Mouse (Mus musculus) R1 (cell line): ENCODE measurements around the gene Aff1.
A peak's percentile ranks its signal among the peaks of the same experiment; 100 is the strongest.

Source experiments
- DNase-seq: peaks from one replicate; pipeline ENCODE4 v3.0.0-alpha.2; 2018; ENCODE audit warnings: low read depth, low spot score

Gene Aff1

DNA sequence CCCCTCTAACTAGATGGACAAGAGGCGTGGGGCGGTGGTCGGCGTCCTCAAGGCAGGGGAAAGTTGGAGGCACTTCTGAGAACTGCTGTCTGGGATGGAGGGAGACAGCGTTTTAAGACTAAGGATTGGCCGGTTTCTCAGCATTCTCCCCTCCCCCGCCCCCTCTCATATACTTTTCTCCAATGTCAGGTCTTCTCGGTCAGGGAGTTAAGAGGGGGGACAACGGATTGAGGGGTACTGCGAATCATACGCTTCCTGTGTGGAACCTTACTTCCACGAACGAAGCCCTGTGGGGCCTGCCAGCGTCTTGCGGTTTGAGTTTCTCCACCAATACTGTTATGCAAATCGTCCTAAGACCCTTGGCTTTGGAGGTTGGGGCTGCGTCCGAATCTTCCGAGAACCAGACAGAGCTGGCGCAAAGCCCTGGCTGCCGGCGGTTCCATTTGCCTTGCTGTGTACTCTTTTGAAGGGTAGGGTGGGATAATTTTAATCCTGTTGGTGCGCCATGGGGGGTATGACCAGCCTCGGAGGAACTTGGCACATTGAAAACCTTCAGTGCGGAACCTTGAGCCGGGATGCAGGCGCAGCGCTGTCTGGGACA, 967 bp downstream of the Aff1 start:
- DNase-seq = peak; percentile 91

DNA sequence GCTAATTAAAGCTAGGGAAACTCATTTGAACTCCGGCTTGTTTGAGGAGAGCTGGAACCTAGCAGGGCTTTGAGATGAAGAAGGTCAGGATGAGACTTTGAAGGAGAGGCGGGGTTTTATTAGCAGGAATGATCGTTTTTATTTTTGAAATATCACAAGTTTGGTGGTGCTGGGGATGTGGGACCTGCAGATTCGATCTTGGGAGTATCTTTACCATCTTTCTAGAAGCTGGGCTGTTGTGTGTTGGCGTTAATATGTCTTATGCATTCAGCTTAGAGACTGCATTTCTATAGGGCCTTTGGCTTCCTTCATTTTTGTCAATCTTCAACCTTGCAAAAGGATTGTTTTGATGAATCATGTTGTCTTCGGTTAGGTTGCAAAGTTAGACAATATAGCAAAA, 1.9 kb downstream of the Aff1 start:
- DNase-seq = no peak

DNA sequence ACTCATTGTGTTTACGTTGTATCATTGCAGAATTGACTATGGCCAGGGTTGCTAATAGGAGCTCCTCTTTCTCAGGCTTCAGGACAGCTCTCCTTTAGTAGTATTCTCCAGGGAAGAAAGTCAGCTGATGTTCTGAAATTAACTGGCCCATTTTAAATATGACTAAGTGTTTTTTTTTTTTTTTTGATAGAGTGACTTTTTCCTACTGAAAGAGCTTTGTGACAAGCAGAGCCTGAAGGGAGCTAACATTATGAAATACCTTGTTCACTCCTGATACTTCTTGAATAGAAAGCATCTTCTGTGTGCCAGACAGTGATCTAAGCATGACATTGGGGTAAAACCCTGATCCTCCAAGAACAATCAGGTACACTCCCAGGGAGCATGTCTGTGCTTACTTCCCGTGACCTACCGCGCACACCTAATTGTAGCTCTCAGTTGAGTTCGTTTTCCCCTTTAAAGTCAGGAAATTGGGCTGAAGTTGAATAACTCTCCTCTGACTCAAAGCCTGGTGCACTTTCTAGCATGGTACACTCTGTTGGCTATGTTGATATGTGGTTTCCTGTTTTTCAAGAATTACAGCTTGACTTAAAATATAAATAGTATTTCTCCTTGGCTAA, 5.8 kb downstream of the Aff1 start:
- DNase-seq = no peak

DNA sequence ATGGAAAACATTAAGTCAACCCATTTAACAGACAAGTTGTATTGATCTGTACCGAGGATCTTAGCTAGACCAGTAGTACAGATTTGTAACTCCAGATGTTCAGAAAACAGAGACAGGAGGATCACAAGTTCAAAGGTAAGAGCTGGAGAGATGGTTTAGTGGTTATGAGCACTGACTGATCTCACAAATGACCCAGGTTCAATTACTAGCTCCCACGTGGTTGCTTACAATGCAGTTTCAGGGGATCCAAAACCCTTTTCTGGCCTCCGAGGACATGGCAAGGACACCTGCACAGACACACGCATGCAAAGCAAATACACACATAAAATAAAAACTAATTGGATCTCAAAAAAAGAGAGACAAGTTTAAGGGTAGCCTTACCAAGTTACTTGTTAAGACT, 6.4 kb downstream of the Aff1 start:
- DNase-seq = no peak

DNA sequence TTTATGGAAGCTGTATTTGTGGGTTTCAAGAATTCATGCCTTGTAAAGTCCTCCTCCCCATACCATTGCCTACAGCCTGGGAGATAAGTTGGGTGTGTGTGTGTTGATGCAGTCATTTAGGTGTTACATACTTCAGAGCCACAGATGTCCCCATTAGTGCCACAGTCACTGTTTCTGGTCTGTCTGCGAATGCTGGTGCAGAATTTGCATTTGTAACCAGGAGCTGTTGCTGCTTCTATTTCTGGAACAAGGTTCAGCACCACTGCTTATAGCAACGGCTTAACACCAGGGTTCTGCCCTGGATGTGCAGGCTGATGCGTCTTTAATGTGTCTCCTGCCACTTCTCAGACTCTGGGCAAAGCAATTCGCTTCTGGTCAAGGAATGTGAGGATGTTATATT, 7.4 kb downstream of the Aff1 start:
- DNase-seq = no peak

DNA sequence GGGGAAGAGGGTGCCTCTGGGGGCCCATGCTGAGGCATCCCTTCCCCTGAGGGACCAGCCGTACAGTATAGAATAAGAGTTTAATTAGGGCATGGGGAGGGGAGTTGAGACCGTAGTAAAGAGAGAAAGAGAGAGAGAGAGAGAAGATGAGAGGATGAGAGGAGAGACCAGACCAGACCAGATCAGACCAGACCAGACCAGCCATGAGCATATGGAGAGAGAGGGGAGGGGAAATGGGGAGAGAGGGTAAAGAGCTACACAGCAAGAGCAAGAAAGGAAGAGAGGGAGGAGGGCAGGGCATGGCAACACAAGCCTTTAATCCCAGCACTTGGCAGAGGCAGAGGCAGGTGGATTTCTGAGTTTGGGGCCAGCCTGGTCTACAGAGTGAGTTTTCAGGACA, 8.5 kb downstream of the Aff1 start:
- DNase-seq = peak; percentile 61

DNA sequence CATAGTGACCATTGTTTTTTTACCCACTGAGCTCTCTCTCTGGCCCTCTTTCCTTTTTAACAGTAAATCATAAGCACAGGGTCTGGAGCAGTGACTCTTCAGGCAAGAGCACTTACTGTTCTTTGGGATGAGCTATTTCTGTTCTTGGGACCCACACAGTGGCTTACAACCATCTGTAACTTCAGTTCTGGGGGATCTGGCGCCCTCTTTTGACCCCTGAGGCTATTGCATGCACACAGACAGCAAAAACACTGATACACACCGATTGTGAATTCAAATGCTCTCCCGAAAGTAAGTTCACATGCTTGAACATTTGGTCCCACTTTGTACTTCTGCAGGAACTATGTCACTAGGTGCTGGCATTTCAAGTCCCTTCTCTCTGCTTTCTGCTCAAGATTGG, 9.3 kb downstream of the Aff1 start:
- DNase-seq = peak; percentile 85

DNA sequence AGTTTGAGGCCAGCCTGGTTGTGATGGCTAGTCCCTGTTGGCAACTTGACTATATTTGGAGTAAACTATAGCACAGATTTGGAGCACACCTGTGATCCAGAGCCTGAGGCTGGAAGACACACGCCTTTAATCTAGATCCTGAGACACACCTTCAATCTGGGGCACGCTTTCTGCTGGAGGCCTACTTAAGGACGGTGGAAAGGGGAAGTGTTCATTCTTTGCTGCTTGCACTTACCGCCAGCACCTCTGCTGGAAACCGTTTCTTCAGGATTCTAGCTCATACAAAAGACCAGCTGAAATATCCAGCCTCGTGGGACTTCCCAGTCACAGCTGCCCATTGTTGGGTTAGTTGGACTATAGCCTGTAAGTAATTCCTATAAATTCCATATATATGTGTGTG, 10.4 kb downstream of the Aff1 start:
- DNase-seq = no peak

DNA sequence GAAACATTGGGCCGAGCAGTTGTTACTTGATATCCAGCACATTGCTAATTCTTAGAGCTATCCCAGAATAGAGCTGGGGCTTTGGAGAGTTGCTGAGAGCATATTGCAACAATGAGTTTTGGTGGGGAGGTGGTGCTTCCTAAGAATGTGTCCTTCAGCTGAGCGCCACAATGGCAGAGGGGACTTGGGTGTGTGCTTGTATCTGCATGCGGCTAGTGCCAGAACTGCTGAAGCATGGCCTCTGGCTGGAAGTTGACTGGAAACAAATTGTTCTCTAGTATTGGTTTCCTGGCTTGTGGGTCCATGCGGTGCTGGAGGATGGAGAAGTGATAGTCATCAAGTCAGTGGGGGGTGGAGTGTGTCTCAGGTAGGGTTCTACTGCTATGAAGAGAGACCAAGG, 13.2 kb downstream of the Aff1 start:
- peak; percentile 66 for DNase-seq

DNA sequence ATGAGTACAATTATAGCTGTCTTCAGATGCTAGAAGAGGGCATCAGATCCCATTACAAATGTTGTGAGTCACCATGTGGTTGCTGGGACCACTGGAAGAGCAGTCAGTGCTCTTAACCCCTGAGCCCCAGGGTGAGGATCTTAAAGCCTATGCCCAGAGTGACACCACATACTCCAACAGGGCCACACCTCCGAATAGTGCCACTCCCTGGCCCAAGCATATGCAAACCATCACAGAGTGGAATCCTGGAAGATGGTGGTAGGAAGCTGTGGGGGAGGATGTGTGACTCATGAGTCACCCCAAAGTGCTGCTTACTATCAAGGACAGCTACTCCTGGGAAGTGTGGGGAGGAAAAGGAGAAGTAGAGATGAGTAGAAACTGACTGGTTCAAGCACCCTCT, 13.7 kb downstream of the Aff1 start:
- DNase-seq = peak; percentile 91

DNA sequence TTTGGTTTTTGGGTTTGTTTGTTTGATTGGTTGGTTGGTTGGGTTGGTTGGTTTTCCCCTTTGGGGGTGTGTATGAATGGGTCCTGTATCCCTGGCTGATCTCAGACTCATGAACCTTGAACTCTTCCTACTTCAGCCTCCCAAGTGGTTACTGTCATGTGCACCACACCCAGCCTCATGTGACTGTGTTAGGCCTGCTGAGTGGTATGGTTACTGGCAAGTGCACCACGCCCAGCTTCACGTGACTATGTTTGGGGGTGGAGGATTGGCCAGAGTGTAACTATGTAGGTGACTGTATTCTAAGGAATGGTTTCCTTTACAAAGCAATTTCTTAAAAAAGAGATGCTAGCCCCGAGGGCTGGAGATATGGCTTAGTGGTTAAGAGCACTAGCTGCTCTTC, 16.9 kb downstream of the Aff1 start:
- DNase-seq = peak; percentile 93

DNA sequence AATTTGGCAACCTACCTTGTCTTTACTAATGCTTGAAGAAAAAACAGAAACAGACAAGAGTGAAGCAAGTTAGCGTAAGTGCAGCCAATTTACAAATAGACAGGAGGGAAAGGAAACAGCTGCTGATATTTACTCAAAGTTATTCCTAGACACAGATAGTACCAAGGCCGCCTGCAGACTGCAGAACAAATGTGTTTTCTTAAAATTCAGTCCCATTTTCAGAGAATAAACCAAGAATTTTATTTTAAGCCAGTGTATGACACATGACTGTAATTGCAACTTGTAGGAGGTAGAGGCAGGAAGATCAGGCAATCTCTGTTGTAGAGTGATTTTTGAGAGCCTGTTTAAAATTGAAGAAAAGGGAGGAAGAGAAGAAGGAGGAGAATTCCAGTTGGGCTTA, 19.7 kb downstream of the Aff1 start:
- no peak for DNase-seq

DNA sequence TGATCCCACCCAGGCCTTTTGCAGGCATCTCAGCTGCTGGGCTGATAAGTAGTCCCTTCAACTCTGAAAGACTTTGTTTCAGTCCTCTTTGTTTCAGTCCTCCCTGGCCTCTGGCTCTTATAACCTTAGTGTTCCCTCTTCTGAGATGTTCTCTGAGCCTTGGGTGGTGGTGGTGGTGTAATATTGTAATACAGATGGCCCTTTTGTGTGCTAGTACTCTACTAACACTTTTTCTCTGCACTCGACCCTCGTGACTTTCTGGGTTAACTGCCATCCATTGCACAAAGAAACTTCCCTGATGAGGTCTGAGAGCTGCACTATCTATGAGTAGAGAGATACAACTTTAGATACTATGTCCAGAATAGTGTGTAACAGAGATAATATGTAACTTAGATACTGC, 21.2 kb downstream of the Aff1 start:
- DNase-seq = no peak

DNA sequence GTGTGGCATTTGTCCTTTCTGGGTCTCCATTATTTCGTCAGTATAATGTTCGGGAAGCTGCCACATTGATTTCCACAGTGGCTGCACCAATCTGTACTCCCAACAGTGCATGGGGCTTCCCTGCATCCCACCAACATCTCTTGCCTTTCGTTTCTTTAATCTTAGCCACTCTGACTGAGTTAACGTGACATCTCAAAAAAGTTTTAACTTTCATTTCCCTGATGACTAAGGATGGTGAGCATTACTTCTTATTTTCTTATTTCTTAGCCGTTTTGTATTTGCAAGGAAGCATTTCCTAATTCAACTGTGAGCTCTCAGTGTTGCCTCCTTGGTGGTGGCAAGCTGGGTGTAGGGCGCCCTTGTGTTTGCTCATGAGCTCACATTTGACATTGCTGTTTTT, 22.8 kb downstream of the Aff1 start:
- DNase-seq = no peak

DNA sequence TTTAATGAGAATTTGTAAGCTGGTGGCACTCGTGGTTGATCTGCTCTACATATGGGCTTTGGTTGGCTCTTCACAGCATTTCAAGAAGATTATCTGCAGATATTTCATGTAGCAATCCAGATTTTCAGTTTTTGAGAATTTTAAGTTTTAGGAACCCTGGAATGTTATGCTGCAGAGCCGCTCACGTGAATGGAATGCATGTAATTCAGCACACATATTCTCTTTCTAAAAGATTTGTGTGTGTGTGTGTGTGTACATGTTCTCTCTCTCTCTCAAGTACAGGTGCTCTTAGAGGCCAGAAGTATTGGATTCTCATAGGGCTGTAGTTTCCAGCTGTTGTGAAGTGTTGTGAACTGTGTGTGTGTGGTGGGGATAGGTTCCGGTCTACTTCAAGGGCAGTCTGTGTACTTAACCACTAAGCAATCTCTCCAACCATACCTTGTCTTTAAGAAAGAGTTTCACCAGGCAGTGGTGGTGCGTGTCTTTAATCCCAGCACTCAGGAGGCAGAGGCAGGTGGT, 24.7 kb downstream of the Aff1 start:
- no peak for DNase-seq

DNA sequence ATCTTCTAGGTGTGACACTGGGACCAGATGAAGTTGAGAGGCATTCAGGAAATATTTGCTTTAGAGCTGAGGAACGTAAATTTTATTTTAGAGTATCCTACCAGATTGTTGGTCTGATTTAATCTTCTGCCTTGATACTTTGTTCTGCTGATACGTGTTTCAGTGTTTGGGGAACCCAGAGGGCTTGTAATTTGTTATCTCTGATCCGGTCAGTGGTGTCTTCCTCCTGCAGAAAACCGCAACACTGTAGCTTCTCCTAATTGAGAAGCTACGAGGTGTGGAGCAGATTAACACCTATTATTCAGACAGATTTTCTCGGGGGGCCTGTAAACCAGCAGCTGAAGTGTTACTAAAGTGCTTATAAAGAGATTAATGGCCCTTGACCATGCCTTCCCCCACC, 27.0 kb downstream of the Aff1 start:
- DNase-seq = no peak

DNA sequence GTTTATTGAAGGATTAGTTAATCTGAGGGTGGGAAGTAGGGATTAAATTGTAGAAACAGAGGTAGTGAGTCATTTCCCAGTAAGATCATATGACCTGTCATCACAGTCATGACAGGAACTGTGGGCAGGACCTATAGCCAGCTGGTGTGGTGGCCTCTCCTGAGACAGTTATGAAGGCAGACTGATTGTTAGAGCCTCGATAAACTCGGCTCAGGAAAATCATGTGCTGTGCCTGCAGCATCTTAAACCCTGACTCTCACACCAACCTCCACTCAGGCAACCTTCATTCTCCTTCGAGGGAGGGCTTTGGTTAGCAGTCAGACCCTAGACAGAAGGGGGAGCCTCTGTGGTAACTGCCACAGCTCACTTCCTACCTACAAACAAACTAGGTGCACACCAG, 27.7 kb downstream of the Aff1 start:
- no peak for DNase-seq

DNA sequence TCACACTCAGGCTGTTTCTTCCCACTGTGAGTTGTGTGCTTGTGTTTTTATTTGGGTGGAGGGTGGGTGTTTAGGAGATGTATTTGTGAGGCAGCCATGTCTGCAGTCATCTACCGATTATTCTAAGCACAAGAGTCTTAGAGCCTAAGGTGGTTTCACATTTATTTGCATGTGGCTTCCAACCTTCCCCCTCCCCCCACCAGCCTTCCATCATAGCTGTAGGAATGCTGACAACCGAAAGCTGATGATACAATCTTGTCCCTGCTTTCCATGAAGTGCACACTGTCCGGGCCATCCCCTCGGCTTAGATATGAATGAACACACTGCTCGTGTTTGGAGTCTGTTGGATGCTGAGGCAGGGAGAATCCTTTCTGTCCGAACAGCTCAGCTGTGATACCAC, 28.8 kb downstream of the Aff1 start:
- DNase-seq = peak; percentile 61

DNA sequence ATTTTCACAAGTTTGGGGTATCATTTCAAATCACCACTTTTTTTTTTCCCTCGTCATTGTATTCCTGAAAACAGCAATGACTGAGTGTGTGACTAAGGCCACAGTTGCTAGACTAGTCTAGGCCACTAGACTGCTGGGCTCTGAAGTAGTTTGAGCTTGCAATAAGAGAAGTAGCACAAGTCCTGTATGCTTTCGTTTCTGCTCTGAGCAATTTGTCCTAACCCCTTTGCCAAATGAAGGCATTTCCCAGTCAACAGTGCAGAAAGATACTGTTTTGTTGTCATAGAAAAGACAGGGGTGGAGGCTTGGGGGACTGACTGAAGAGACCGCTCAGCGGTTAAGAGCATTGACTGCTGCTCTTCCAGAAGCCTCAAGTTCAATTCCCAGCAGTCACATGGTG, 29.3 kb downstream of the Aff1 start:
- DNase-seq = no peak

DNA sequence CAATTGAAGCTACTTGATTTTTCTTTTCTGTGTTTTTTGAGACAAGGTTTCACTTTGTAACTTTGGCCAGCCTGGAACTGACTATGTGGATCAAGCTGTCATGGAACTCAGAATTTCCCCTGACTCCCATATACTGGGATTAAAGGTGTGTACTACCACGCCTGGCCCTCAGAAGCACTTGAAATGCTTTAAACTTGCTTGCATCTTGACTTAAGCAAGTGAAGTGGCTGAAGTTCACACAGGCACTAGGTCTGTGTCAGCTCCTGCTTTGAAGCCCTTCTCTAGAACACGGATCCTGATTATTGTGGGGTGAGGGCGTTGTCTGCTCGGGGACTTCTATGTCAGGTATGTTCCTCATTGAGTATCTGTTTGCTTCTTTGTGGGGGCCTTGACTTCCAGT, 30.5 kb downstream of the Aff1 start:
- DNase-seq = no peak

DNA sequence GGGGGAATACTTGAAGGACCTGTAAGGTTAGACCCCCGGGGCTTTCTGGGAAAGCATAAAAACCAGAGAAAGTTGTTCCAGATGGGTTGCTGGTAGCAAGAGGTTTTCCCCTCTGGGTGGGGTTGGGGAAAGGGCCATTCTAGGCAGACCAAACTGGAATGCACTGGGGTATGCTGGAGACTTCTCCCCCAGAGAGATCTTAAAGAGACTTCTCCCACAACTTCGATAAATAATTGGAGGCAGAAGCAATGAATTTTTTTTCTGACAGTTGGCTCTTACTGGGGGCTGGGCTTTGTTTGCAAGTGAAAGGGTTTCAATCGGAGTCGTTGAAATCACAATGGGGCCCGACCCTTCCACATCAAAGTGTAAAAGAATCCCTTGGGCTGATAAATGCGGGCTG, 32.2 kb downstream of the Aff1 start:
- DNase-seq = peak; percentile 99

DNA sequence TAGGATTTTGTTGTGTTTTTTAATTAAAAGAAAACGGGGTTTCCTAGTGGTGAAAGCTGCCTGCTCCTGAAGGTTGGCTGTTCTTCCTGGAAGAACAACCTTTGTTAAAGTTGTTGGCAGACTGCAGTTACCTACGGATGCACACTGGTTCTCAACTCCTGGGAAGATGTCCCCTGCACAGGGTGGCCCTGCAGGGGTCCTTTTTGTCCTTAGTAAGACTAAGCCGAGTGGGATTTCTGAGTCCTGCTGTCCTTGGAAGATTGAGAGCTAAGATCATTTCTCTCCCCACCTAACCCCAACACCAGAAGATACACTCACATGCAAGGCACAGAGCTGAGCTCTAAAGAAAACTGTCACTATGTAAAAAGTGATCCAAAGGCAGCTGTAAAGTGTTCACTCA, 32.6 kb downstream of the Aff1 start:
- no peak for DNase-seq

DNA sequence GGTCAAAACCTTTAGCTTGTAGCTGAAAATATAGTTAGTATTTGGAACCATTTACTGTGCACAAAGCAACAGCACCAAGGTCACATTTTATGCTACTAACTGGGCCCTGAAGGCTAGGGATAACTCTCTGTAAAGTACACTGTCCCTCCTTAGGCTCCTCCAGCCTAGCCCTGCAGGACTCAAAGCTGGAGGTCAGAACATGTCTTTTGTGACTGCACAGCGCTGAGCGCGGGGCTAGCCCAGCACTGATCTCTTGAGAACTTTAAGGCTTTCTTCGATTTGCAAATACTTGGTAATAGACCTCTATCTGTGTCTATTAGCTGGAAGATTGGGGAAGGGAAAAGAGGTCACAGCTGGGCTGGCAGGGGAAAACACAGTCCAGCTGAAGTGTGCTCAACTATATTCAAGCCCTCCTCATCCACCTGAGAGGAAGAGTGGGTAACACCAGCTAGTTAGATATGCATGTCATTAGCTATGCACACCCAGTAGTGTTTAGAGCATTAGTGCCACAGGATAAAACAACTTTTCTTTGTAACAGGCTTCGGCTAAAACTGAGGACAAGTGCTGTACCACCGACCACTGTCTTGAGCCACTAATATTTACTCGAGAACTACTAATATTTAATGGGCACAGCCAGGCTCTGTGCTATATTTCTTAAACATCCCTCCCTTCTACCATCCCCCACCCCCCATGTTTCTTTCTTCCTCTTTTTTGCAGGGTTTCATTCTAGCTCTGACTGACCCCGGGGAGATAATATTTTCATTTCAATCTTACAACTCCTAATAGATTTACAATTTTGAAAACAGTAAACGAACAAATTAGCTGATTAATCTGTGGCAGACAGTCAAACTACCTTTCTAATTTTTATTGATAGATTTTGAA, 33.3 kb downstream of the Aff1 start:
- DNase-seq = peak; percentile 46
